Mouse (Mus musculus) liver, adult 2 months (tissue): ENCODE results near the gene Lmf1.

Experiments
- CTCF ChIP-seq: fragments of 200-500 bp; IDR thresholded peaks from 2 replicates; pipeline ENCODE4 v1.5.1; 2011; ENCODE audit warnings: low read depth, low read length, control low read depth
- POLR2A ChIP-seq: fragments of 200-500 bp; IDR thresholded peaks from 2 replicates; pipeline ENCODE4 v1.6.1; 2011; ENCODE audit warnings: low read length, control low read depth; ENCODE audit not compliant: insufficient read depth; ENCODE audit errors: extremely low read depth

- peak; percentile 36; the same call in 1 of the 2 replicates for TF ChIP-seq CTCF
- TF ChIP-seq POLR2A, result no peak
Observed at GRCm38 (mm10) chr17:25686323-25686722, 107.4 kb downstream of the Lmf1 start.
